Mouse (Mus musculus): ENCODE measurements around the gene Slc35g2. TPM values are rescaled to one million over a fixed set of nuclear protein-coding genes. Genes with fewer than 3 reads are reported as not detected.

Gene Slc35g2
- polyA plus RNA-seq, 1 experiment from 2014 or later: 1.4 TPM

- ATAC-seq: peak; percentile 26
- Histone ChIP-seq H3K4me1 (ENCODE audit: insufficient read depth) (peaks cover 7% of the 10 kb centered on the region; the same call in 1 of the 2 replicates), H3K27ac (ENCODE audit: low read depth) (peak overlapping the region; percentile 95), H3K9ac (replicated peaks) (peak overlapping the region; percentile 95), H3K9me3 (ENCODE audit: low read length) (peaks cover 7% of the 10 kb centered on the region), H3K36me3 (replicated peaks; ENCODE audit: insufficient read depth, low read length) (no peaks in the 10 kb centered on the region), H3K4me2 (ENCODE audit: low read depth, low read length) (peak overlapping the region; percentile 93), H3K27me3 (ENCODE audit: insufficient read depth, low read length) (no peaks in the 10 kb centered on the region), H3K4me3 (ENCODE audit: low read depth, low read length) (peak overlapping the region; percentile 96)
- WGBS (ENCODE audit: insufficient replicate concordance): 6% methylated on average over 9 of the region's 9 CpGs
- TF ChIP-seq CTCF (IDR thresholded peaks at IDR 0.05; ENCODE audit: low read depth) (no peak; the same call in 1 of the 2 replicates), EP300 (IDR thresholded peaks at IDR 0.05; ENCODE audit: low read depth) (no peak)
- no peak for DNase-seq
Measured at GRCm38 (mm10) chr9:100546594-100546910, 24.3 kb downstream of the Slc35g2 start.

- H3K27me3 ChIP-seq (ENCODE audit: insufficient read depth, low read length): no peaks in the 10 kb centered on the region
- H3K4me2 ChIP-seq (ENCODE audit: low read depth, low read length): peak within 1 kb of the TSS; percentile 93
- no peaks in the 10 kb centered on the region for H3K36me3 ChIP-seq (replicated peaks; ENCODE audit: insufficient read depth, low read length)
- peak within 1 kb of the TSS; percentile 96 for H3K4me3 ChIP-seq (ENCODE audit: low read depth, low read length)
- H3K27ac ChIP-seq (ENCODE audit: low read depth): peak within 1 kb of the TSS; percentile 95
- WGBS (ENCODE audit: insufficient replicate concordance): under 1% methylated on average over 81 of the region's 93 CpGs
- ATAC-seq (peak; percentile 96), DNase-seq (peak; percentile 98)
- H3K4me1 ChIP-seq (ENCODE audit: insufficient read depth): peaks cover 7% of the 10 kb centered on the region; the same call in 1 of the 2 replicates
- peaks cover 7% of the 10 kb centered on the region for H3K9me3 ChIP-seq (ENCODE audit: low read length)
- peak within 1 kb of the TSS; percentile 95 for H3K9ac ChIP-seq (replicated peaks)
- TF ChIP-seq EP300 (IDR thresholded peaks at IDR 0.05; ENCODE audit: low read depth) (no peak), CTCF (IDR thresholded peaks at IDR 0.05; ENCODE audit: low read depth) (peak; percentile 85)
Measured at GRCm38 (mm10) chr9:100545715-100546593, 24.9 kb downstream of the Slc35g2 start, which contains the start of gene Nck1. TSS of gene Nck1 (minus strand) at chr9:100546134.

GRCm38 (mm10) chr9:100544948-100545714 is 25.8 kb downstream of the Slc35g2 start:
- Histone ChIP-seq H3K4me1 (ENCODE audit: insufficient read depth) (peaks cover 7% of the 10 kb centered on the region; the same call in 1 of the 2 replicates), H3K36me3 (replicated peaks; ENCODE audit: insufficient read depth, low read length) (no peaks in the 10 kb centered on the region), H3K4me3 (ENCODE audit: low read depth, low read length) (peak overlapping the region; percentile 96), H3K27ac (ENCODE audit: low read depth) (peak overlapping the region; percentile 95), H3K27me3 (ENCODE audit: insufficient read depth, low read length) (no peaks in the 10 kb centered on the region), H3K4me2 (ENCODE audit: low read depth, low read length) (peak overlapping the region; percentile 93), H3K9me3 (ENCODE audit: low read length) (peaks cover 7% of the 10 kb centered on the region), H3K9ac (replicated peaks) (peak overlapping the region; percentile 95)
- ATAC-seq: no peak
- under 1% methylated on average over 36 of the region's 38 CpGs for WGBS (ENCODE audit: insufficient replicate concordance)
- no peak for DNase-seq
- no peak for TF ChIP-seq CTCF (IDR thresholded peaks at IDR 0.05; ENCODE audit: low read depth)

GRCm38 (mm10) chr9:100535618-100536262 is 35.1 kb downstream of the Slc35g2 start:
- Histone ChIP-seq H3K4me3 (ENCODE audit: low read depth, low read length) (no peak overlapping the region), H3K27me3 (ENCODE audit: insufficient read depth, low read length) (no peaks in the 10 kb centered on the region), H3K36me3 (replicated peaks; ENCODE audit: insufficient read depth, low read length) (no peaks in the 10 kb centered on the region), H3K4me1 (ENCODE audit: insufficient read depth) (no peaks in the 10 kb centered on the region), H3K27ac (ENCODE audit: low read depth) (no peak overlapping the region), H3K9me3 (ENCODE audit: low read length) (no peaks in the 10 kb centered on the region), H3K4me2 (ENCODE audit: low read depth, low read length) (no peak overlapping the region), H3K9ac (replicated peaks) (no peak overlapping the region)
- ATAC-seq (no peak), DNase-seq (no peak)
- 63% methylated on average over 2 of the region's 2 CpGs for WGBS (ENCODE audit: insufficient replicate concordance)
- TF ChIP-seq CTCF (IDR thresholded peaks at IDR 0.05; ENCODE audit: low read depth) (no peak), EP300 (IDR thresholded peaks at IDR 0.05; ENCODE audit: low read depth) (no peak)

- WGBS (ENCODE audit: insufficient replicate concordance): 69% methylated on average over 3 of the region's 3 CpGs
- no peak overlapping the region for H3K4me2 ChIP-seq (ENCODE audit: low read depth, low read length)
Measured at GRCm38 (mm10) chr9:100534686-100535085, 36.2 kb downstream of the Slc35g2 start.

More at GRCm38 (mm10) chr9:100534686-100535085, 36.2 kb downstream of the Slc35g2 start:
- Histone ChIP-seq H3K4me3 (ENCODE audit: low read depth, low read length) (no peak overlapping the region), H3K9me3 (ENCODE audit: low read length) (no peaks in the 10 kb centered on the region), H3K9ac (replicated peaks) (no peak overlapping the region), H3K27me3 (ENCODE audit: insufficient read depth, low read length) (no peaks in the 10 kb centered on the region), H3K4me1 (ENCODE audit: insufficient read depth) (no peaks in the 10 kb centered on the region), H3K36me3 (replicated peaks; ENCODE audit: insufficient read depth, low read length) (no peaks in the 10 kb centered on the region), H3K27ac (ENCODE audit: low read depth) (no peak overlapping the region)
- TF ChIP-seq EP300 (IDR thresholded peaks at IDR 0.05; ENCODE audit: low read depth): no peak
- TF ChIP-seq CTCF (IDR thresholded peaks at IDR 0.05; ENCODE audit: low read depth): no peak
- DNase-seq: no peak
- ATAC-seq: no peak

Measured in liver, postnatal 0 days (tissue).